Mouse (Mus musculus) heart, embryonic 16.5 days (tissue): ENCODE results near the gene Pdzd8. TPM values are rescaled to one million over a fixed set of nuclear protein-coding genes. Genes with fewer than 3 reads are reported as not detected.

Source experiments
- ATAC-seq: fragments of 200-750 bp; cut with Nextera tagmentation; replicated peaks from 2 replicates; pipeline ENCODE4 v1.8.0; 2017; ENCODE audit warnings: moderate number of reproducible peaks; ENCODE audit not compliant: insufficient read depth, low FRiP score; ENCODE audit errors: extremely low read depth
- H3K27ac ChIP-seq: fragments of 300-500 bp; sonication (generic); 2 replicates; pipeline ENCODE4 v1.5.1; 2014; ENCODE audit warnings: mild to moderate bottlenecking, low read length, control low read depth, moderate library complexity
- H3K27me3 ChIP-seq: fragments of 300-500 bp; sonication (generic); 2 replicates; pipeline ENCODE4 v1.6.1; 2014; ENCODE audit warnings: low read length, mixed read lengths; ENCODE audit not compliant: control insufficient read depth, insufficient read depth
- H3K36me3 ChIP-seq: fragments of 300-500 bp; sonication (generic); 2 replicates; pipeline ENCODE4 v1.6.1; 2014; ENCODE audit not compliant: control insufficient read depth, insufficient read depth
- H3K4me1 ChIP-seq: fragments of 300-500 bp; sonication (generic); 2 replicates; pipeline ENCODE4 v1.6.1; 2014; ENCODE audit warnings: low read length, mixed read lengths; ENCODE audit not compliant: control insufficient read depth, insufficient read depth
- H3K4me2 ChIP-seq: fragments of 300-500 bp; sonication (generic); 2 replicates; pipeline ENCODE4 v1.6.1; 2014; ENCODE audit warnings: low read depth, mild to moderate bottlenecking, control low read depth, low read length
- H3K4me3 ChIP-seq: fragments of 300-500 bp; sonication (generic); 2 replicates; pipeline ENCODE4 v1.5.1; 2014; ENCODE audit warnings: mild to moderate bottlenecking, control low read depth, low read length
- H3K9ac ChIP-seq: fragments of 300-500 bp; sonication (generic); 2 replicates; pipeline ENCODE4 v1.6.1; 2014; ENCODE audit warnings: low read length, control low read depth
- H3K9me3 ChIP-seq: fragments of 300-500 bp; sonication (generic); replicated peaks from 2 replicates; pipeline ENCODE4 v1.6.1; 2016; ENCODE audit warnings: low read length; ENCODE audit not compliant: control insufficient read depth
- WGBS: fragments of 180-500 bp; shearing (Covaris S2); extraction: QIAGEN DNeasy Blood & Tissue Kit; methylation state at CpG from one replicate; pipeline ENCODE4 v1.1.7; 2014; 5-methylcytosine and 5-hydroxymethylcytosine counted together
- polyA plus RNA-seq: library from polyadenylated mRNA; unstranded; fragments of >200 nt; fragmentation: Nextera tagmentation; extraction: Ambion mirVana; gene quantifications from 2 replicates; pipeline ENCODE4 v1.2.1, GENCODE M21; 2015

Gene Pdzd8
- polyA plus RNA-seq, 1 experiment from 2014 or later: 6.1 TPM

GRCm38 (mm10) chr19:59273190-59273589, 72.4 kb downstream of the Pdzd8 start:
- no peak for ATAC-seq
- Histone ChIP-seq H3K9ac (no peak overlapping the region), H3K36me3 (no peaks in the 10 kb centered on the region), H3K9me3 (no peaks in the 10 kb centered on the region), H3K4me2 (no peak overlapping the region), H3K4me3 (no peak overlapping the region), H3K4me1 (no peaks in the 10 kb centered on the region), H3K27me3 (no peaks in the 10 kb centered on the region), H3K27ac (no peak overlapping the region)
- WGBS: 82% methylated on average over 7 of the region's 7 CpGs

GRCm38 (mm10) chr19:59267417-59267963, 78.1 kb downstream of the Pdzd8 start:
- no peak for ATAC-seq
- H3K36me3 ChIP-seq: no peaks in the 10 kb centered on the region
- no peak overlapping the region for H3K9ac ChIP-seq
- H3K9me3 ChIP-seq: no peaks in the 10 kb centered on the region
- no peak overlapping the region for H3K4me2 ChIP-seq
- H3K27me3 ChIP-seq: no peaks in the 10 kb centered on the region
- H3K4me3 ChIP-seq: no peak overlapping the region
- H3K4me1 ChIP-seq: no peaks in the 10 kb centered on the region
- 18% methylated on average over 5 of the region's 5 CpGs for WGBS
- peak overlapping the region; percentile 53 for H3K27ac ChIP-seq

- Histone ChIP-seq H3K9ac (no peak overlapping the region), H3K36me3 (no peaks in the 10 kb centered on the region), H3K4me2 (no peak overlapping the region), H3K4me1 (no peaks in the 10 kb centered on the region; the same call in 1 of the 2 replicates), H3K27me3 (peaks cover 16% of the 10 kb centered on the region), H3K27ac (no peak overlapping the region), H3K9me3 (no peaks in the 10 kb centered on the region), H3K4me3 (no peak overlapping the region)
- 67% methylated on average over 6 of the region's 6 CpGs for WGBS
- ATAC-seq: no peak
Observed at GRCm38 (mm10) chr19:59265907-59266306, 79.7 kb downstream of the Pdzd8 start.

- H3K36me3 ChIP-seq: no peaks in the 10 kb centered on the region
Observed at GRCm38 (mm10) chr19:59264838-59265532, 80.6 kb downstream of the Pdzd8 start.

GRCm38 (mm10) chr19:59263171-59263570, 82.4 kb downstream of the Pdzd8 start:
- Histone ChIP-seq H3K4me2 (no peak overlapping the region), H3K36me3 (no peaks in the 10 kb centered on the region), H3K9me3 (no peaks in the 10 kb centered on the region), H3K27me3 (peaks cover 25% of the 10 kb centered on the region), H3K4me1 (peaks cover 4% of the 10 kb centered on the region), H3K4me3 (no peak overlapping the region), H3K9ac (no peak overlapping the region), H3K27ac (no peak overlapping the region)
- WGBS: 81% methylated on average over 9 of the region's 9 CpGs
- ATAC-seq: no peak

More at GRCm38 (mm10) chr19:59264838-59265532, 80.6 kb downstream of the Pdzd8 start:
- no peak overlapping the region for H3K4me2 ChIP-seq
- H3K27ac ChIP-seq: no peak overlapping the region
- 80% methylated on average over 9 of the region's 9 CpGs for WGBS
- no peaks in the 10 kb centered on the region for H3K9me3 ChIP-seq
- H3K4me3 ChIP-seq: no peak overlapping the region
- H3K27me3 ChIP-seq: peaks cover 22% of the 10 kb centered on the region
- peaks cover 4% of the 10 kb centered on the region for H3K4me1 ChIP-seq
- ATAC-seq: no peak
- H3K9ac ChIP-seq: no peak overlapping the region

- Histone ChIP-seq H3K4me1 (peaks cover 4% of the 10 kb centered on the region), H3K4me2 (peak overlapping the region; percentile 88), H3K9ac (peak overlapping the region; percentile 65; the same call in 1 of the 2 replicates), H3K27ac (no peak overlapping the region), H3K27me3 (peaks cover 25% of the 10 kb centered on the region), H3K9me3 (peaks cover 7% of the 10 kb centered on the region), H3K36me3 (no peaks in the 10 kb centered on the region), H3K4me3 (peak overlapping the region; percentile 56)
- WGBS: 36% methylated on average over 7 of the region's 7 CpGs
- 0 out of 2 replicates have a peak, but pooled peaks have one; percentile 1 for ATAC-seq
Observed at GRCm38 (mm10) chr19:59261604-59262003, 84.0 kb downstream of the Pdzd8 start.

GRCm38 (mm10) chr19:59260718-59261442, 84.7 kb downstream of the Pdzd8 start, which contains the start of gene Slc18a2:
Gene Slc18a2, plus strand, starts transcription at chr19:59260896.
- peaks cover 4% of the 10 kb centered on the region for H3K4me1 ChIP-seq
- H3K36me3 ChIP-seq: no peaks in the 10 kb centered on the region
- ATAC-seq: peak; percentile 84
- peaks cover 11% of the 10 kb centered on the region for H3K9me3 ChIP-seq
- peak within 1 kb of the TSS; percentile 88 for H3K4me2 ChIP-seq
- H3K4me3 ChIP-seq: peak within 1 kb of the TSS; percentile 56
- no peak within 1 kb of the TSS for H3K27ac ChIP-seq
- under 1% methylated on average over 55 of the region's 55 CpGs for whole genome bisulfite sequencing
- H3K9ac ChIP-seq: peak within 1 kb of the TSS; percentile 65
- peaks cover 25% of the 10 kb centered on the region for H3K27me3 ChIP-seq

GRCm38 (mm10) chr19:59259633-59260032, 85.9 kb downstream of the Pdzd8 start:
- peaks cover 11% of the 10 kb centered on the region for H3K9me3 ChIP-seq
- H3K27ac ChIP-seq: no peak overlapping the region
- H3K9ac ChIP-seq: no peak overlapping the region
- H3K4me3 ChIP-seq: no peak overlapping the region
- WGBS: 45% methylated on average over 5 of the region's 5 CpGs
- H3K36me3 ChIP-seq: no peaks in the 10 kb centered on the region
- no peak overlapping the region for H3K4me2 ChIP-seq
- H3K27me3 ChIP-seq: peaks cover 25% of the 10 kb centered on the region
- no peak for ATAC-seq
- peaks cover 4% of the 10 kb centered on the region for H3K4me1 ChIP-seq

- Histone ChIP-seq H3K9me3 (peaks cover 11% of the 10 kb centered on the region), H3K4me1 (no peaks in the 10 kb centered on the region), H3K36me3 (no peaks in the 10 kb centered on the region), H3K4me3 (no peak overlapping the region), H3K27ac (no peak overlapping the region), H3K4me2 (no peak overlapping the region), H3K9ac (no peak overlapping the region), H3K27me3 (no peaks in the 10 kb centered on the region)
- no peak for ATAC-seq
- 76% methylated on average over 2 of the region's 2 CpGs for WGBS
Observed at GRCm38 (mm10) chr19:59252651-59253050, 92.9 kb downstream of the Pdzd8 start.
